Mouse (Mus musculus) stomach, embryonic 15.5 days (tissue): Measurements from ENCODE around the gene Slc5a12. TPM values are rescaled to one million over a fixed set of nuclear protein-coding genes. Genes with fewer than 3 reads are reported as not detected.
A peak's percentile ranks its signal among the peaks of the same experiment; 100 is the strongest.

Experiments
- ATAC-seq: fragments of 200-750 bp; cut with Nextera tagmentation; 2 replicates; pipeline ENCODE4 v1.8.0; 2017; ENCODE audit warnings: low read depth, moderate number of reproducible peaks, moderate TSS enrichment; ENCODE audit not compliant: insufficient read depth, low FRiP score
- H3K27ac ChIP-seq: fragments of 300-500 bp; sonication (generic); 2 replicates; pipeline ENCODE4 v1.5.1; 2015; ENCODE audit warnings: mild to moderate bottlenecking, inconsistent platforms
- H3K27me3 ChIP-seq: fragments of 300-500 bp; sonication (generic); replicated peaks from 2 replicates; pipeline ENCODE4 v1.6.1; 2015; ENCODE audit warnings: inconsistent platforms
- H3K36me3 ChIP-seq: fragments of 300-500 bp; sonication (generic); 2 replicates; pipeline ENCODE4 v1.6.1; 2015; ENCODE audit warnings: inconsistent platforms
- H3K4me1 ChIP-seq: fragments of 300-500 bp; sonication (generic); 2 replicates; pipeline ENCODE4 v1.6.1; 2015; ENCODE audit warnings: inconsistent platforms
- H3K4me2 ChIP-seq: fragments of 300-500 bp; sonication (generic); 2 replicates; pipeline ENCODE4 v1.6.1; 2015; ENCODE audit warnings: mild to moderate bottlenecking, inconsistent platforms
- H3K4me3 ChIP-seq: fragments of 300-500 bp; sonication (generic); replicated peaks from 2 replicates; pipeline ENCODE4 v1.5.1; 2015; ENCODE audit warnings: inconsistent platforms
- H3K9ac ChIP-seq: fragments of 300-500 bp; sonication (generic); 2 replicates; pipeline ENCODE4 v1.6.1; 2015; ENCODE audit warnings: inconsistent platforms
- H3K9me3 ChIP-seq: fragments of 300-500 bp; sonication (generic); 2 replicates; pipeline ENCODE4 v1.6.1; 2016; ENCODE audit warnings: inconsistent platforms
- WGBS: fragments of 180-500 bp; shearing (Covaris S2); methylation state at CpG from one replicate; pipeline ENCODE4 v1.1.7; 2015; 5-methylcytosine and 5-hydroxymethylcytosine counted together
- polyA plus RNA-seq: library from polyadenylated mRNA; unstranded; fragments of >200 nt; fragmentation: Nextera tagmentation; extraction: Ambion mirVana; gene quantifications from 2 replicates; pipeline ENCODE4 v1.2.1, GENCODE M21; 2015

Slc5a12 gene
- not detected in 2 replicates for polyA plus RNA-seq

DNA sequence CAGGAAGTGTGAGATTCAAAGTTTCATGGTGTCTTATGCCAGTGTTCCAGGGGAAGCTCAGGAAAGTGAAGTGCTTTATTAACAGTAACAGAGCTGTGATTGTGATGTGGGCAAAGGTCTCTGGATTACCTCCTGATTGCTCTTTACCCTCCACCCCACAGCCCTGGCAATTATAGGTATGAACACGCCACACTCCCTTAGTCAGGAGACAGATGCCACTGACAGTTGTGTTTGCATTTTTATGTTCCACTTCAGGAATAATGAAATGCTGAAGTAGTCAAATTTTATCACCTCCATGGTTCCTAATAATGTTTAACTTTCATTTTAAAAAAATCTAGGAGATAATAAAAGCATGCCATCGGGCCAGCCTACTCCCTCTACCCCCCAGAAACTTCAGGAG, at the start of gene Slc5a12:
Slc5a12 (plus strand) TSS at position 367 of the 400 bp plus-strand sequence.
- no peaks in the 10 kb centered on the region for H3K36me3 ChIP-seq
- no peaks in the 10 kb centered on the region for H3K9me3 ChIP-seq
- no peak within 1 kb of the TSS for H3K9ac ChIP-seq
- ATAC-seq, result no peak
- no peaks in the 10 kb centered on the region for H3K27me3 ChIP-seq
- no peak within 1 kb of the TSS for H3K4me3 ChIP-seq
- H3K4me2 ChIP-seq, result no peak within 1 kb of the TSS
- no peak within 1 kb of the TSS for H3K27ac ChIP-seq
- H3K4me1 ChIP-seq, result no peaks in the 10 kb centered on the region
- 50% methylated on average over 2 of the region's 2 CpGs for WGBS

DNA sequence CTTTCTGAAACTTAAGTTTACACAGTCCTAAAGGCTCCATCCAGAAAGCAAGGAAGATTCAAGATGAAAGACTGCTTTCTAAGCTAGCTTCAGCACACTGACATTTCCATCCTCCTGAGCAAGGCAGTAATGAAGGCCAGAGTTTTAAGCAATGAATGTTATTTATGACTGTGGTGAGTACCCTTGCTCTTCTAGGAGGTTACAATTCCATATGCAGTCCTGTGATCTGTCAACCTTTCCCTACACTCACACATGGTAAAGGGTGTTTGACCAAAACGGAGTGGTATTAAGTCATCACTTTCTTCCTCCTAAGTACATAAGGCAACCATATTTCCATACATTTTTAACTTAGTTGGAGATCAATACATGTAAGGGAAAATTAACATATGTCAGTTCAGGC, 41.0 kb upstream of the Slc5a12 start:
- no peak for ATAC-seq
- WGBS, result 76% methylated on average over 1 of the region's 1 CpGs
- Histone ChIP-seq H3K27ac (no peak overlapping the region), H3K27me3 (no peaks in the 10 kb centered on the region), H3K4me2 (no peak overlapping the region), H3K4me1 (no peaks in the 10 kb centered on the region), H3K4me3 (no peak overlapping the region), H3K9ac (no peak overlapping the region), H3K9me3 (no peaks in the 10 kb centered on the region), H3K36me3 (no peaks in the 10 kb centered on the region)

DNA sequence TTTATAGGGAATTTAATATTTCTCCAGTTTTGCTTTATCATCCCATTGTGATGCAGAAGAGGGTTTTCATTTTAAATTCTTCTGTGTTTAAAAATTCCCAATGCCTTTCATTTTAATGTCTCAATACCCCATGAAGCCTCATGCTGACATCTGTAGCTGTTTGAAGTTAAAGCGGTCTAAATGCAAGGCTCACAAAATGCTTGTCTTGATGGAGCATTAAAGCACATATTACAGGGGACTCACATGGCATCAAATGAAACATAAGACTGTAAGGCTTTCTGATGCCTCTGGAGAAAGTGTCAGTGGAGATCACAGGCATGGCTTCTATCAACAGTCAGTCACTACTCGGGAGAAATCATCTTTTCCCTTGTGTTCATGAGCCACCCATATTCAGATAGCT, 34.5 kb upstream of the Slc5a12 start:
- no peak for ATAC-seq
- no peak overlapping the region for H3K27ac ChIP-seq
- no peak overlapping the region for H3K4me3 ChIP-seq
- 69% methylated on average over 2 of the region's 2 CpGs for WGBS
- H3K4me2 ChIP-seq, result no peak overlapping the region
- no peaks in the 10 kb centered on the region for H3K4me1 ChIP-seq
- H3K36me3 ChIP-seq, result no peaks in the 10 kb centered on the region
- H3K27me3 ChIP-seq, result no peaks in the 10 kb centered on the region
- no peaks in the 10 kb centered on the region for H3K9me3 ChIP-seq
- H3K9ac ChIP-seq, result no peak overlapping the region

DNA sequence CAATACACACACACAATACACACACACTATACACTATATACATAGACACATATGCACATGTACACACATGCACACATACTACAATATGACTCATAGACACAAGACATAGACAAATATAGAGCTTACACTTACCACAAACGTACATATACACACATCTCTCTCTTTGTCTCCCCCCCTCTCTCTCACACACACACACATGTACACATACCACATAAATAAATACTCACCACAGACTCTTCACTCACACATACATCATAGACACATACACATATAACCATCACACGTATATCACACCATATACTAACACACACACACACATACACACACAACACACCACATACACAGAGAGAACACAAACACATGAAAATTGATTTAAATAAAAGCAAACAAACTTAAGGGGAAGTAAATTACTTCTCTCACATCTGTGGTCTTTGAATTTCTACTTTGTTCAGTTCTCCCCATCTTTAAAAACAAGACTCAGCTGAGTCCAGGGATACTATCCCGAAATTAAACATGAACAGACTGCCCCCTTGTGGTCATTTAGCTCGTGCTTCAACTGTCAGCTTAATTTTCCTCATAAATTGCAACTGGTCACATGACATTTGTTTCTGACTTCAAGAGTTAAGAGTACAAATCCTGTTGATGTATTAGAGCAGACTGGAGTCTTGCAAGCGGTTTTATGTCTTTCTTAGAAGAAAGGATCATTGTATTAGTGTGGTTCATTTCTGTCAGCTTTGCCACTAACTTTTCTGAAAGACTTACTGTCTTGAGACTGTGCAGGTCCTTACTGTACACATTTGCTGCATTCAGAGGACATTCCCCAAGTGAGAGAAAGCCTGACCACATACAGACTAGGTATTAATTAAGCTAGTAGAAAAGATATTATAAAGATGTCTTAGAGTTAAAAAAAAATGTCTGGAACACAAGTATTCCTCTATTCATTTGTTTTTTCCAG, 32.1 kb upstream of the Slc5a12 start:
- H3K4me2 ChIP-seq, result no peak overlapping the region
- 33% methylated on average over 5 of the region's 5 CpGs for WGBS
- H3K9ac ChIP-seq, result no peak overlapping the region
- H3K36me3 ChIP-seq, result no peaks in the 10 kb centered on the region
- H3K9me3 ChIP-seq, result no peaks in the 10 kb centered on the region
- no peak overlapping the region for H3K27ac ChIP-seq
- ATAC-seq, result peak; percentile 65; the same call in 1 of the 2 replicates
- no peaks in the 10 kb centered on the region for H3K27me3 ChIP-seq
- H3K4me3 ChIP-seq, result no peak overlapping the region
- no peaks in the 10 kb centered on the region for H3K4me1 ChIP-seq

DNA sequence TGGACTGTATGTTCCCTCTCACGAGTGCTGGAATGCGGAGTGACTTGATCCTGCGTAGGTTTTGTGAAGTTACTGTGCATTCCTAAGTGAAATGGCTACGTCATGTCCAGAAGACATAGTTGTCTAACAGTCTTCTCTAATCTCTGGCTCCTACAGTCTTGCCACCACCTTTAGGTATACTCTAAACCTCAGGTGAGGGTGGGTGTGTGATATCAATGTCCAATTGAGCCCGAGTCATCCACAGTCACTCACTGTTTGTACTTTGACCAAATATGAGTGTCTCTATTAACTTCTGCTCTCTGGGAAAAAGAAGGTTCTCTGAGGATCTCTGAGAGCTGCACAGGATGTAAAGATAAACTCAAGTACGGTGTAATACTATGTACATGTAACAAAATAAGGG, 10.4 kb upstream of the Slc5a12 start:
- no peaks in the 10 kb centered on the region for H3K4me1 ChIP-seq
- no peaks in the 10 kb centered on the region for H3K27me3 ChIP-seq
- H3K4me3 ChIP-seq, result no peak overlapping the region
- no peak overlapping the region for H3K9ac ChIP-seq
- no peak for ATAC-seq
- no peak overlapping the region for H3K4me2 ChIP-seq
- H3K36me3 ChIP-seq, result no peaks in the 10 kb centered on the region
- 79% methylated on average over 6 of the region's 6 CpGs for WGBS
- no peaks in the 10 kb centered on the region for H3K9me3 ChIP-seq
- H3K27ac ChIP-seq, result no peak overlapping the region

DNA sequence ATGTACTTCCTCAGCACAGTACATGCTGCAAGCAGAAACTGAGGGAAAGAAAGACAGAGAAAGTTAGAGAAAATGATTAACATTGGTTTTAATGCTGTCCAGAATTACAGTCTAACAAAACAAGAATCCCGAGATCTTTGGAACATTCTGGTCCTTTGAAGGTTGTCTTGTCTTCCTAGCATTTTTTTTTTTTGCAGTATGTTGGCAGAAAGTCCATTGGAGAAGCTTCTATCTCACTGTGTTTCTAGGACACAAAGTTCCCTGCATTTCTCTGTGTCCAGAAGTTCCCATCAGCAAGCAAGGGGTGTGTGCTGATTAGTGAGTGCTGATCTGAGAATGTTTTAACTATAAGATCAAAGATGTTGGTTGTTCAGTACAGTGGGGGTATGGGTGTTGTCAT, 7.1 kb upstream of the Slc5a12 start:
- WGBS, result 74% methylated on average over 1 of the region's 1 CpGs
- H3K4me3 ChIP-seq, result no peak overlapping the region
- no peak overlapping the region for H3K9ac ChIP-seq

DNA sequence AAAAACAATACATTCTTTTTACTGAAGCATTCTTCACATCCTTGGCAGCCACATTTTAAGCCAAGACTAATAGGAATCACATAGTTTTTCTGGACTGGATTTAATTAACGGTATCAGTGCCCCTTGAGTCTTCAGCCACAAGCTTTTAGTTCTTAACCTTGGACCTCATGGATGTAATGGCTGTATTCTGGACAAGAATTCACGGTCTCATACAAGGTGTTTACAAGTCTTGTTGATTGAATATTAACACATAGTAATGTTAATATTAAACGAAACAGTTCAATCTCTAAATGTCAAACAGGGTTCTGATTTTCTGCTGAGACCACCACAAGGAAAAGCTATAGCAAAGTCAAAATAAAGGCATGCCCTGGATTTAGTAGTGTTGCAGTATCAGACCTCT, 4.8 kb upstream of the Slc5a12 start:
- no peaks in the 10 kb centered on the region for H3K9me3 ChIP-seq
- no peak overlapping the region for H3K9ac ChIP-seq
- WGBS, result 55% methylated on average over 3 of the region's 3 CpGs
- no peak for ATAC-seq
- no peaks in the 10 kb centered on the region for H3K4me1 ChIP-seq
- no peak overlapping the region for H3K27ac ChIP-seq
- H3K4me3 ChIP-seq, result no peak overlapping the region
- H3K36me3 ChIP-seq, result no peaks in the 10 kb centered on the region
- no peak overlapping the region for H3K4me2 ChIP-seq
- no peaks in the 10 kb centered on the region for H3K27me3 ChIP-seq

More for the DNA sequence above, 7.1 kb upstream of the Slc5a12 start:
- Histone ChIP-seq H3K27ac (no peak overlapping the region), H3K9me3 (no peaks in the 10 kb centered on the region), H3K27me3 (no peaks in the 10 kb centered on the region), H3K36me3 (no peaks in the 10 kb centered on the region), H3K4me1 (no peaks in the 10 kb centered on the region), H3K4me2 (no peak overlapping the region)
- ATAC-seq, result no peak

DNA sequence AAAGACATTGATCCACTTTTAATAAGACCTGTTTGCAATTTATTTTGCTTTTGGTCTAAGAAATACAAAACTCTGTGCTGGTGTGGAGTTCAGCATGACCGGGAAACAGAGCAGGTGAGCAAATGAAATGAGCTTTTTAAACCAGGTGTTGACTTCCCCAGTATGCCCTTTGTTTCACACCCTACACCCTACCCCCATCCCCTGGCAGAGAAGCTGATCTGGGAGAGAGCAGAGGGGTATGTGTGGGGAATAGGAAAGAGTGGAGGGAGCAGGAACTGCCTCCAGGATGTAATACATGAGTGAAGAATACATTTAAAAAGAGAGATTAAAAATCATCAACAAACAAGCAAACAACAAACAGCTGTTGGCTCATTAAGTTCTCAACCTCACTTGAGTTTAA, 47.3 kb downstream of the Slc5a12 start:
- H3K4me1 ChIP-seq, result no peaks in the 10 kb centered on the region
- 0 out of 2 replicates have a peak, but pooled peaks have one; percentile 53 for ATAC-seq
- H3K9ac ChIP-seq, result no peak overlapping the region
- H3K4me2 ChIP-seq, result no peak overlapping the region
- WGBS, result 66% methylated on average over 1 of the region's 1 CpGs
- H3K27ac ChIP-seq, result no peak overlapping the region
- no peaks in the 10 kb centered on the region for H3K9me3 ChIP-seq
- no peaks in the 10 kb centered on the region for H3K27me3 ChIP-seq
- no peak overlapping the region for H3K4me3 ChIP-seq
- no peaks in the 10 kb centered on the region for H3K36me3 ChIP-seq

DNA sequence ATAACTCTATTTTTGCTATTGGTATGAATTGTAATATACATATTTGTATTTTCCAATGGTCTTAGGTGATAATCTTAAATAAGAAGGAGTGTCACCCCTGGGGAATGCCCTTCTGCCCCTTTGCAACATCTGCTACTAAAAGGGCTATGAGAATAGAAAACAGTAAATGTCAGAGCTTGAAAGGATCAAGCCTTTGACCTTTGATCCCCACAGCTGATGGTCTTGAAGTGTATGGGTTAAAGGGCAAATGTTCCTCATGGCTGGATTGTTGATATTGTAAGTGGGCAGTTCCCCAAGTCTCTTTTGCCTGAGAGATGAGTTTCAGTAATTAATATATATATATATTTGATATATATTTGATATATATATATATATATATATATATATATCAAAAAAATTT, 47.7 kb downstream of the Slc5a12 start:
- no peaks in the 10 kb centered on the region for H3K27me3 ChIP-seq
- no peak overlapping the region for H3K4me3 ChIP-seq
- no peaks in the 10 kb centered on the region for H3K4me1 ChIP-seq
- H3K9me3 ChIP-seq, result no peaks in the 10 kb centered on the region
- H3K27ac ChIP-seq, result no peak overlapping the region
- ATAC-seq, result no peak
- no peak overlapping the region for H3K4me2 ChIP-seq
- H3K9ac ChIP-seq, result no peak overlapping the region
- H3K36me3 ChIP-seq, result no peaks in the 10 kb centered on the region

DNA sequence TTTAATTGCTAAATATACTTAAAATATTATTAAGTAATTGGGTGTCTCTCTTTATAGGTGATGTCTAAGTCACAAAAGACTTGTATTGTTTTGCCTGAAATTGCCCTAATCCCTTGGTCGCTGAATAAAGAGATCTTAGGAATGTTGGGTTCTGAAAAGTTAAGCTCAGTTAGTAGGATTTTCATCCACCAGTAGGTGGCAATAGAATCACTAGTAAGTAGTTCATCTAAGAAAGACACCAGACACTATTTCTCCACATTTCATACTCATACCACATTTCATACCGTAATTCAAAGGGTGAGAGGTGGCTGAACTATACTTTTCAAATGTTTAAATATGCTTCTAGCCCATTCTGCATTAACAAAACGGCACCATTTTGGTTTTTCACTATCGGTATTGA, 66.2 kb downstream of the Slc5a12 start:
- Histone ChIP-seq H3K36me3 (no peaks in the 10 kb centered on the region), H3K27me3 (no peaks in the 10 kb centered on the region), H3K4me2 (no peak overlapping the region), H3K27ac (no peak overlapping the region), H3K9me3 (no peaks in the 10 kb centered on the region), H3K4me1 (no peaks in the 10 kb centered on the region), H3K4me3 (no peak overlapping the region), H3K9ac (no peak overlapping the region)
- ATAC-seq, result no peak
- 34% methylated on average over 4 of the region's 4 CpGs for WGBS

DNA sequence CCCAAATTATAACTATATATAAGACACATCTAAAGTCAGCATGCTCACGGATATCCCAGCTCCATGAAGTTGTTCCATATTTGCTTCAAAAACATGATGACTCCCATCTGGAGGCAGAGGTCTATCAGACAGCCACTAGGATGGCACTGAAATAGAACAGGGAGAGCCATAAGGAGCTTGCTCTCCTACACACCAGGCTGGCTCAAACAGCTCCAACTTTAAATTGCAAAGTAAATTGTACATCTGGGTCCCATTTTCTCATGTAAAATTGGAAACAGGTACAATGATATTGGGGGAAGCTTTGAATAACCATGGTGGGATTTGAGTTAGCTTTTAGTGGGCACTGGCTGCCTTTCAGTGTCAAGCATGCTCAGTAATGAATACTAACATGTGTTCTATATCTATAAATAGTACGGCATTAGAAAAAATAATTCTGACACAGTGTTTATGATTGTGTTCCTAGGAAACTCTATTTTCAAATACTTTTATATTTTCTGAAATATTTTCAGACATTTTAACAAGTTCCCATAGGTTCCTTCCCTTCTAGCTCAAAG, 74.0 kb downstream of the Slc5a12 start:
- H3K4me1 ChIP-seq, result no peaks in the 10 kb centered on the region
- ATAC-seq, result no peak

More for the DNA sequence above, 74.0 kb downstream of the Slc5a12 start:
- Histone ChIP-seq H3K4me3 (no peak overlapping the region), H3K9ac (no peak overlapping the region), H3K27ac (no peak overlapping the region), H3K27me3 (no peaks in the 10 kb centered on the region), H3K36me3 (no peaks in the 10 kb centered on the region), H3K9me3 (no peaks in the 10 kb centered on the region), H3K4me2 (no peak overlapping the region)
- WGBS, result 60% methylated on average over 2 of the region's 2 CpGs
